Mouse (Mus musculus) midbrain, embryonic 13.5 days (tissue): ENCODE data around the gene Pde2a. TPM values are rescaled to one million over a fixed set of nuclear protein-coding genes. Genes with fewer than 3 reads are reported as not detected.

Experiments used
- ATAC-seq: fragments of 200-750 bp; cut with Nextera tagmentation; 2 replicates; pipeline ENCODE4 v1.8.0; 2017; ENCODE audit warnings: mild to moderate bottlenecking, moderate TSS enrichment, moderate library complexity
- H3K27ac ChIP-seq: fragments of 300-500 bp; sonication (generic); 2 replicates; pipeline ENCODE4 v1.5.1; 2015; ENCODE audit warnings: inconsistent platforms, mild to moderate bottlenecking, moderate library complexity
- H3K27me3 ChIP-seq: fragments of 300-500 bp; sonication (generic); 2 replicates; pipeline ENCODE4 v1.6.1; 2015; ENCODE audit warnings: mild to moderate bottlenecking, inconsistent platforms
- H3K36me3 ChIP-seq: fragments of 300-500 bp; sonication (generic); 2 replicates; pipeline ENCODE4 v1.6.1; 2015; ENCODE audit warnings: mild to moderate bottlenecking, inconsistent platforms
- H3K4me1 ChIP-seq: fragments of 300-500 bp; sonication (generic); replicated peaks from 2 replicates; pipeline ENCODE4 v1.6.1; 2015; ENCODE audit warnings: inconsistent platforms
- H3K4me2 ChIP-seq: fragments of 300-500 bp; sonication (generic); replicated peaks from 2 replicates; pipeline ENCODE4 v1.6.1; 2015; ENCODE audit warnings: moderate library complexity, mild to moderate bottlenecking, inconsistent platforms
- H3K4me3 ChIP-seq: fragments of 300-500 bp; sonication (generic); replicated peaks from 2 replicates; pipeline ENCODE4 v1.5.1; 2015; ENCODE audit warnings: mild to moderate bottlenecking, inconsistent platforms
- H3K9ac ChIP-seq: fragments of 300-500 bp; sonication (generic); replicated peaks from 2 replicates; pipeline ENCODE4 v1.6.1; 2015; ENCODE audit warnings: mild to moderate bottlenecking, inconsistent platforms
- H3K9me3 ChIP-seq: fragments of 300-500 bp; sonication (generic); 2 replicates; pipeline ENCODE4 v1.6.1; 2016; ENCODE audit warnings: mild to moderate bottlenecking, inconsistent platforms
- WGBS: fragments of 180-500 bp; shearing (Covaris S2); methylation state at CpG from one replicate; pipeline ENCODE4 v1.1.7; 2015; 5-methylcytosine and 5-hydroxymethylcytosine counted together
- polyA plus RNA-seq: library from polyadenylated mRNA; unstranded; fragments of >200 nt; fragmentation: Nextera tagmentation; extraction: Ambion mirVana; gene quantifications from 2 replicates; pipeline ENCODE4 v1.2.1, GENCODE M21; 2015

Pde2a gene
- polyA plus RNA-seq, 1 experiment from 2014 or later: 18.9 TPM

- H3K4me2 ChIP-seq: no peak overlapping the region
- H3K27ac ChIP-seq: 0 out of 2 replicates have a peak overlapping the region, but pooled peaks have one; percentile 7
- H3K9ac ChIP-seq: no peak overlapping the region
- H3K27me3 ChIP-seq: no peaks in the 10 kb centered on the region; the same call in 1 of the 2 replicates
- no peaks in the 10 kb centered on the region for H3K36me3 ChIP-seq
- no peak overlapping the region for H3K4me3 ChIP-seq
- H3K4me1 ChIP-seq: peaks cover 17% of the 10 kb centered on the region; the same call in 1 of the 2 replicates
- no peaks in the 10 kb centered on the region for H3K9me3 ChIP-seq
- 93% methylated on average over 8 of the region's 8 CpGs for WGBS
- ATAC-seq: no peak
Observed at GRCm38 (mm10) chr7:101465850-101466580, 44.5 kb downstream of the Pde2a start.

DNA sequence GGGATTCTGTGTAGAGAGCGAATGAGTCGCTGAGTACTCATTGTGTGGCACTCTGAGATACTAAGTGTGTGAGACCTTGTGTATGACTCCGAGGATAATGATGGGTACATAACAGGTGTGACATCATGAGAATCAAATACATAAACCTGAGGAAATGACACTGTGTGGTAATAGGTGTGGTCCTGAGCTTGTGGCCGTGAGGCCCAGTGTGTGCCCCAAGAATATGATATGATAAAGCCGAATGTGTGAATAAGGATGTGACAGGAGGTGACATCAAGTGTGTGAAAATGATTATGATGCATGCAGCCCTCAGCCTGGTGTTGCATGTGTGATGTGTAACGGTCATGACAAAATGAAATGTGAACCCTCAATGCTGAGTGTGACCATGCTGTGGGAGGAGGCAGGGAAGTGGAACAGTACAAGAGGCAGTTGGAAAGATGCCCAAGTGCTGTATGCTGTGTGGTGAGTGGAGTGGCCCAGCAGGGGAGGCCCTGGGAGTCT lies 45.1 kb downstream of the Pde2a start:
- Histone ChIP-seq H3K36me3 (no peaks in the 10 kb centered on the region), H3K27ac (no peak overlapping the region)
- 91% methylated on average over 6 of the region's 6 CpGs for WGBS

DNA sequence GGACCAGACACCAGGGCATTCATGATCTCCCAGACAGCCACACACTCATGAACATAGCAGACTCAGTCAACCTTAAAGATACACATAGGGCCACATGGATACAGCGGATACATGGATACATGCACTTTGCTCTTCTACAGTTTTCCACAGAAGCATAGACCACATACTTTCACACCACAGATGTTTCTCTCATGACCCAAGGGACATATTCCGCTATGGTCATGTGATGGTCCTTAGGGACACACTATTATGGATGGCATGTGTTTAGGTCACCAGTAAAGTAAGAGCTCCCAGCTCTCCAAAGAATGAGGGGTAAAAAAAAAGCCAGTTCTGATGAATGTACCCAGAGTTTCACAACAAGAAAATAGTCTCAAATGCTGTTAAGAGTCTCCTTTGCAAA lies 49.9 kb downstream of the Pde2a start:
- no peak overlapping the region for H3K4me3 ChIP-seq
- 0 out of 2 replicates have a peak, but pooled peaks cover 2% of the 10 kb centered on the region for H3K4me1 ChIP-seq
- no peaks in the 10 kb centered on the region for H3K27me3 ChIP-seq
- no peak overlapping the region for H3K27ac ChIP-seq
- no peak for ATAC-seq
- WGBS: 94% methylated on average over 2 of the region's 2 CpGs
- no peaks in the 10 kb centered on the region for H3K36me3 ChIP-seq
- H3K4me2 ChIP-seq: no peak overlapping the region
- H3K9me3 ChIP-seq: no peaks in the 10 kb centered on the region
- no peak overlapping the region for H3K9ac ChIP-seq

More for the DNA sequence above, 45.1 kb downstream of the Pde2a start:
- no peak overlapping the region for H3K4me2 ChIP-seq
- no peaks in the 10 kb centered on the region for H3K9me3 ChIP-seq
- no peak for ATAC-seq
- H3K4me1 ChIP-seq: peaks cover 17% of the 10 kb centered on the region; the same call in 1 of the 2 replicates
- no peaks in the 10 kb centered on the region; the same call in 1 of the 2 replicates for H3K27me3 ChIP-seq
- no peak overlapping the region for H3K4me3 ChIP-seq
- no peak overlapping the region for H3K9ac ChIP-seq

GRCm38 (mm10) chr7:101471968-101472480 lies 50.5 kb downstream of the Pde2a start:
- Histone ChIP-seq H3K27ac (no peak overlapping the region), H3K36me3 (no peaks in the 10 kb centered on the region), H3K4me3 (no peak overlapping the region), H3K4me1 (0 out of 2 replicates have a peak, but pooled peaks cover 2% of the 10 kb centered on the region), H3K9ac (no peak overlapping the region), H3K4me2 (no peak overlapping the region), H3K27me3 (no peaks in the 10 kb centered on the region), H3K9me3 (no peaks in the 10 kb centered on the region)
- 62% methylated on average over 3 of the region's 3 CpGs for WGBS
- ATAC-seq: no peak

DNA sequence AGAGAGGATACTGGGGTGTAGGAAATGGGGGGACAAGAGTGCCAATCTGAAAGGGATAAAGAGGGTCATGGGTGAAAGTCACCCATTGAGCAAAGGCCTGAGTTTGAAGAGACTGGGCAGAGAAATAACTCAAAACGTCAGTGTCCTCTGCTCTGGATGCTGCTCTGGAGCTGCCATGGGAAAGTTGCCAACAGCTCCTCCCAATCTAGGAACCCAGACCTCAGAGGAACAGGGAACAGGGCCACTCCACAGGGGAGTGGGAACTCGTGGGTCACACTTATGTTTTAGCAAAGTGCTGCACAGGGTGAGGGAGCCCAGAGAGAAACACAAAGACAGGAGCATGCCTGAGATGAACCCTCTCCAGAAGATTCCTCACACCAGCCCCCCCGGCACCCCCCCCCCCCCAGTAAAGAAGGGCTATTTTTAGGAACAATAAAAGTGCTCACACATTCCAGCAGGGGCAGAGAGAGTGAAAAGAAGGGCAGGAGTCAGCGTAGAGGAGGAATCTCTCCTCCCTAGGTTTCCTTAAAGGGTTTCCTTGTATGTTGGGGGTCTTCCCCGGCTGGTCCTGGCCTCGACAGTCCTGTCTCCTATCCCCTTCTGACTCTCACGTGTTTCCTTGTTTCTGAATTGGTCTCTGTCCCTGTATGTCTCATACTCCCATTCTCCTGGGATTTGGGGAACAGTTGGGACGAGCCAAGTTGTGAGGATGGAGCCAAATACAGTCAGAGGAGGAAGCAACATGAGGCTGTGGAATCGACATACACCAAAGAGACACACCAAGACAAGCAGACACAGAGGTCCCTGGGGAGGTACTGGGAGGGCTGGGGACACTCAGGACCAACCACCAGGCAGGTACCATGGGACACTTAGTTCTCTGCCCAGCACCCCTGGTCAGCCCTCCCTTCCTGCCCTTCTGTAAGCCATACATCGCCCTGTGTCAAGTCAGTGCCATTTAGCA lies 51.4 kb downstream of the Pde2a start:
- Histone ChIP-seq H3K9me3 (no peaks in the 10 kb centered on the region), H3K4me3 (no peak overlapping the region), H3K4me1 (0 out of 2 replicates have a peak, but pooled peaks cover 2% of the 10 kb centered on the region), H3K9ac (no peak overlapping the region), H3K27ac (no peak overlapping the region), H3K4me2 (no peak overlapping the region), H3K27me3 (no peaks in the 10 kb centered on the region), H3K36me3 (no peaks in the 10 kb centered on the region)
- 63% methylated on average over 10 of the region's 10 CpGs for WGBS
- ATAC-seq: no peak

DNA sequence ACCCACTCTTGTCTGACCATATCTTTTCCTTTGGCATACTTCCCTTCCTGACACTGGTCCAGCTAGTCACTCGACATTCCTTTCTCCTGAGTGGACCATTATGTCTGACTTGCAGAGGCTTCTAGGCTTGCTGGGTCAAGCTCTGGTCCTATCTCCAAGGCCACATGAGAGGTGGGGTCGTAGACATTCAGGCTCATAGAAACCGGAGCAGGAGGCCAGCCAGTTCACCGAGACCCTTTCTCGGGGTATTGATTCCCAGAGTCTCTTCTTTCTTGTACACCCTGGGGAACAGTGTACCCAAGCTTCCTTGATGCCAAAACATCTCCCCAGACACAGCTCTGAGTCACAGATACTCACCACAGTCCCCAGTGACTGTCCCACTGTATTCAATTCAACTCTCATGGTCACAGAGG lies 52.9 kb downstream of the Pde2a start:
- WGBS: 92% methylated on average over 5 of the region's 5 CpGs
- H3K9ac ChIP-seq: no peak overlapping the region

DNA sequence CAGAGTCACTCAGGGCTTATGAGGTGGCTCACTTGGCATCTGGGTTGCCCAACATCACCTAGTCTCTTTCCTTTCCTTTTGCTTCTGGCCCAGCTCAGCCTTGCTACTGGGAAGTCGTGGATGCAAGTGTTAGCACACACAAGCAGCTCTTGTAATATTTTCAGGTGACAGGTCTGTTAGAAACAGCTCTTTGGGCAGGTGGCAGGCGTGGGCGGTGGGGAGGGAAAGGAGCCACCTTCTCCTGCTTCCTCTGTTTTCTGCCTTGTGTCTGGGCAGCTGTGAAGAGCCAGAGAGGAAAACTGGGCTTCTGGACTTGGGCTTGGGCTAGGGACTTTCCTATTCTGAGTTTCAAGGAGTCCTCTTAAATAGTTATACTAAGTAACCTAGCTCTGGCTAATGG lies 54.5 kb downstream of the Pde2a start:
- Histone ChIP-seq H3K9ac (no peak overlapping the region), H3K4me1 (0 out of 2 replicates have a peak, but pooled peaks cover 2% of the 10 kb centered on the region), H3K4me2 (no peak overlapping the region), H3K27ac (no peak overlapping the region), H3K36me3 (no peaks in the 10 kb centered on the region), H3K4me3 (no peak overlapping the region), H3K9me3 (no peaks in the 10 kb centered on the region), H3K27me3 (no peaks in the 10 kb centered on the region)
- no peak for ATAC-seq
- WGBS: 81% methylated on average over 3 of the region's 3 CpGs

More for the DNA sequence above, 52.9 kb downstream of the Pde2a start:
- Histone ChIP-seq H3K4me3 (no peak overlapping the region), H3K4me2 (no peak overlapping the region), H3K9me3 (no peaks in the 10 kb centered on the region), H3K27ac (no peak overlapping the region), H3K27me3 (no peaks in the 10 kb centered on the region), H3K4me1 (0 out of 2 replicates have a peak, but pooled peaks cover 2% of the 10 kb centered on the region), H3K36me3 (no peaks in the 10 kb centered on the region)
- no peak for ATAC-seq

DNA sequence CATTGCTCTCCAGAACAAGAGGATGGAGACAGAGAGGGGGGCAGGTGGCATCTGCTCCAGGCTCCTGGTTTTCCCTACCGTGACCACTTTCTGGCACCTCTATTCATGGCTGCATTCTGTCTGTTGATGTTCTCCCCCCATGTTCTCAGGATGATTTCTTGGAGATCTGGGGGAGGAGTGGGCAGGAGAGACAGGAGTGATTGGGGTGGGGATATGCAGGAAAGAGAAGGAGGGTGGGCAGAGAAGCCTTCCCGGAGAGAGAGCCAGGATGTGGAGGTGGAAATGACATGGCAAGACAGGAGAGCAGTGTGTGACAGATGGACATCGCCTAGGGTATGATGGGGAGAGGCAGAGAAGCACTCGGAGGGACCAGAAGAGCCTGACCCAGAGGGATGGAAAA lies 55.0 kb downstream of the Pde2a start:
- Histone ChIP-seq H3K4me1 (0 out of 2 replicates have a peak, but pooled peaks cover 2% of the 10 kb centered on the region), H3K9me3 (no peaks in the 10 kb centered on the region), H3K4me2 (no peak overlapping the region), H3K27ac (no peak overlapping the region), H3K36me3 (no peaks in the 10 kb centered on the region), H3K9ac (no peak overlapping the region; the same call in 1 of the 2 replicates), H3K27me3 (no peaks in the 10 kb centered on the region), H3K4me3 (no peak overlapping the region)
- WGBS: 83% methylated on average over 4 of the region's 4 CpGs
- ATAC-seq: no peak

DNA sequence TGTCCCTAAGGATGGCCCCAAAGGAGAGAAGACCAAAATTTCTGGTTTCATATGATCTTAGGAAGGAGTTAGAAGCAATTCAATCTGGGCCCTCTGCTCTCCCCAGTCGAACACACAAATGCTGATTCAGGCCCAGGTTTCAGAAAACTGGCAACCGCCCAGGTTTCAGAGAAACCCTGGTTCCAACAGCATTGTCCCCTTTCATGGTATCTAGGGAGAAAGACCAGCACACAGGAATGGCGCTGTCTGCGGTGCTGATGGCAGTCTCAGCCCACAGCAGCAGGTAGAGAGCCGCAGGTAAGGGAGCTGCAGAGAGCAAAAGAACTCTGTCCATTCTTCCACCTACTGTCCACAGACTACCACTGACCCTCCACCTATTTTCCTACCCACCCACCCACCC lies 55.7 kb downstream of the Pde2a start:
- no peak for ATAC-seq
- WGBS: 52% methylated on average over 5 of the region's 5 CpGs

DNA sequence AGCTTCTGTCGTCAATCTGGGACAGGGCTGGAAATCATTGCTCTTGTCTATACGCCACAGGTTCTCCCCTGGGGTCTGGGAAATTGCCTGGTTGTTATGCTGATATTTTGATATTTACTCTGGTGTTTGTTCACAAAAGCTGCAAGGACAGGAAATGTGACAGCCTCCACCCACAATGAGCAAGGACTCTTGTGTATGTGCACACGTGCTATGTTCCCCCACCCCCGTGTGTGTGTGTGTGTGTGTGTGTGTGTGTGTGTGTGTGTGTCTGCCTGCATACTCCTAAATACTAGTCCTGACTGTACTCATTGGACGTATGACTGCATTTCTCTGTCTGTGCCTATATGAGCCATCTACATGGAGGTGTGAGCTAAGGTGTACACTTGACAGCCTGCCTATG lies 56.6 kb downstream of the Pde2a start:
- Histone ChIP-seq H3K9me3 (no peaks in the 10 kb centered on the region), H3K4me3 (no peak overlapping the region), H3K9ac (no peak overlapping the region), H3K27ac (no peak overlapping the region), H3K4me2 (no peak overlapping the region), H3K36me3 (no peaks in the 10 kb centered on the region), H3K27me3 (no peaks in the 10 kb centered on the region), H3K4me1 (no peaks in the 10 kb centered on the region)
- ATAC-seq: no peak
- 74% methylated on average over 5 of the region's 5 CpGs for WGBS

More for the DNA sequence above, 55.7 kb downstream of the Pde2a start:
- Histone ChIP-seq H3K9me3 (no peaks in the 10 kb centered on the region), H3K36me3 (no peaks in the 10 kb centered on the region), H3K4me2 (no peak overlapping the region), H3K27ac (no peak overlapping the region), H3K4me3 (no peak overlapping the region), H3K27me3 (no peaks in the 10 kb centered on the region), H3K4me1 (no peaks in the 10 kb centered on the region), H3K9ac (no peak overlapping the region)

GRCm38 (mm10) chr7:101479841-101480240 lies 58.4 kb downstream of the Pde2a start:
- Histone ChIP-seq H3K27me3 (no peaks in the 10 kb centered on the region), H3K27ac (no peak overlapping the region)
- ATAC-seq: no peak

More at GRCm38 (mm10) chr7:101479841-101480240, 58.4 kb downstream of the Pde2a start:
- Histone ChIP-seq H3K4me3 (no peak overlapping the region), H3K4me1 (no peaks in the 10 kb centered on the region), H3K4me2 (no peak overlapping the region), H3K9ac (no peak overlapping the region), H3K36me3 (no peaks in the 10 kb centered on the region), H3K9me3 (no peaks in the 10 kb centered on the region)
- WGBS: 74% methylated on average over 4 of the region's 4 CpGs
